Mouse (Mus musculus) mammary gland, adult 2 months (tissue): ENCODE data around the gene Fam234b. TPM values are rescaled to one million over a fixed set of nuclear protein-coding genes. Genes with fewer than 3 reads are reported as not detected.

Experiments
- polyA plus RNA-seq: library from polyadenylated mRNA; depleted of rRNA; stranded (reverse); fragments of >200 nt; gene quantifications from 2 replicates; pipeline ENCODE4 v1.2.3, GENCODE M21; 2012; ENCODE audit warnings: low replicate concordance; rRNA removed

The Fam234b gene
- 9.1 and 10.0 TPM in 2 replicates for polyA plus RNA-seq

GRCm38 (mm10) chr6:135197921-135198532 is at the start of gene Fam234b, which contains the start of gene Hebp1:
Gene Fam234b (plus strand): TSS chr6:135197977.
Gene Hebp1 (minus strand): TSS chr6:135198022.

GRCm38 (mm10) chr6:135254153-135254552 is 56.4 kb downstream of the Fam234b start, which contains the start of gene Gsg1:
Gene Gsg1 (minus strand): TSS chr6:135254351.

Other genes starting within 250 kb of the Fam234b start
- gene Apold1, start 216.3 kb upstream of the Fam234b start, polyA plus RNA-seq: 1.4 and 2.0 TPM in 2 replicates
- gene Ddx47, start 186.4 kb upstream of the Fam234b start, polyA plus RNA-seq: 31.3 and 53.7 TPM in 2 replicates
- 0.61 and 0.92 TPM in 2 replicates for gene Gprc5a, start 132.3 kb upstream of the Fam234b start, polyA plus RNA-seq
- gene Gprc5d, start 79.7 kb upstream of the Fam234b start, polyA plus RNA-seq: 0.42 and 0.45 TPM in 2 replicates
- gene Hebp1, start within 50 bp of the Fam234b start, polyA plus RNA-seq: 52.6 and 54.2 TPM in 2 replicates
- 0.42 and 0.62 TPM in 2 replicates for gene Gsg1, start 56.4 kb downstream of the Fam234b start, polyA plus RNA-seq
- not detected in 2 replicates for gene Pbp2, start 112.4 kb downstream of the Fam234b start, polyA plus RNA-seq
- 87.9 and 213 TPM in 2 replicates for gene Emp1, start 164.6 kb downstream of the Fam234b start, polyA plus RNA-seq